Mouse (Mus musculus) left cerebral cortex, adult 8-10 months (tissue): Measurements from ENCODE around the gene Ucp3. TPM values are rescaled to one million over a fixed set of nuclear protein-coding genes. Genes with fewer than 3 reads are reported as not detected.

Source experiments
- DNase-seq, 2 experiments: peaks; one replicate each; pipeline ENCODE4 v3.0.0; 2022; ENCODE audit warnings: low spot score in 2 of 2
- total RNA-seq, 4 experiments: library from RNA; stranded (reverse); gene quantifications; 2 replicates each; pipeline ENCODE4 v1.2.4; 2022

Ucp3 gene
- total RNA-seq, 4 experiments from 2014 or later, result 2.8 to 5.7 (median 3.3) TPM

DNA sequence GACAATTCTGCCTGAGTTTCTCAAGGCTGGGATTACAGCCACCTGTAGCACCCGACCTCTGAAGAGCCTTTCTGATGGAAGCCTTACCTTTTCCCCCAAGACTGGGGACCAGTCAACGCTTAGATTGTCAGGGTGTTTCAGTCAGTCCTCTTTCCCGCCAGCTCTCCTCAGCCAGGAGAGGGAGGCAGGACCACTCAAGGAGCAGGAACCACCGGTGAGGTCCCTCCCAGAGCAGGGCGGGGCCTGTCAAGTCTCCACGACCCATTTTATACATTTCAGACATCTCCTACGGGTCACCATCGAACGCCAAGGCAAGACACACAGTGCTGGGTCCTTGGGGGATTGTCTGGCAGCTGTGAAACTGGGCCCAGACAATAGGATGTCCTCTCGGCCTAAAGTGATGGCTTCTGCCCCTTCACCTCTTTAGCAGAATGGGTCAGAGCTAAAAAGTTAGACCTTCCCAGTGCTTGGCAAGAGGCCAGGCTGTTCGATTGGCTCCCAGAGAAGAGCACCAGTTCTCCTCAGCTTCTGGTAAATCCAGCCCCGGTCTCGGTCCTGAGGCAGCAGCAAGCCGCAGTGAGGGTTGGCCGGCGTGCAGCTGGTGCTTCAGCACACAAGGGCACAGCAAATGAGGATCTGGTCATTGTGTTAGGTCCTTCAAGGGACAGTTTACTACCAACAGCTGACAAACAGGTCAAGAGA is 27.6 kb downstream of the Ucp3 start:
- DNase-seq, result no peak

DNA sequence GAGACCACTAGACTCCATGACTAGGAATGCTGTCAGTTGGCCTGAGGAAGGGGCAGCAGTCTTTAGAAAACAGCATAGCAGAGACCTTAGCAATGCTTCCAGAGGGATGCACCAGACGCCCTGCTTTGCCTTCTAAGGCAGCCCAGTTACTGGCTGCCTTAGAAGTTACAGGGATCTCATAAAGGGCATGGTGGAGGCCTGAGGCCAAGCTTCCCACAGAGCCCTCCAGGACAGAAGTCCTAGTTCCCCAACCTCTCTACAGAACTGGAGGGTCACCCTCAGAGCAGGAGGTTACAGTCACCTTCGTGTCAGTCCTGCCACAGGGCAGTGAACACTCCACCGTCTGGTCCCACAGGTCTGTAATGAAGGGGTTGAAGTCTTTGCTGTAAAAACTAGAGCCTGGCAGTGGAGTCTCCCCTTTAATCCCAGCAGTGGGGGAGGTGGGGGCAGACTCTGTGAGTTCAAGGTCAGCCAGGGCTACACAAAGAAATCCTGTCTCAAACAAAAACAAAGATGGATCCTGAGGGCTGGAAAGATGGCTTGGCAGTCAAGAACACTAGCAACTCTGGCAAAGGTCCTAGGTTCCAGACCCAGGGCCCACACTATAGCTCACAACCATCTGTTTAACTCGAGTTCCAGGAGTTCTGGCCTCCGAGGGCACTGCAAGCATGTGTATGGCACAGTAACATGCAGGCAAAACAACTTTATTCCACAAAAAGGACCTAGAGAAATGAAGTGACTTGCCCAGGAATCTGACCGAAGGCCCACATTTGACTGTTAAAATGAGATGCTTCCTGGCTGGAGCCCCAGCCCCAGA is 28.4 kb downstream of the Ucp3 start:
- no peak for DNase-seq

DNA sequence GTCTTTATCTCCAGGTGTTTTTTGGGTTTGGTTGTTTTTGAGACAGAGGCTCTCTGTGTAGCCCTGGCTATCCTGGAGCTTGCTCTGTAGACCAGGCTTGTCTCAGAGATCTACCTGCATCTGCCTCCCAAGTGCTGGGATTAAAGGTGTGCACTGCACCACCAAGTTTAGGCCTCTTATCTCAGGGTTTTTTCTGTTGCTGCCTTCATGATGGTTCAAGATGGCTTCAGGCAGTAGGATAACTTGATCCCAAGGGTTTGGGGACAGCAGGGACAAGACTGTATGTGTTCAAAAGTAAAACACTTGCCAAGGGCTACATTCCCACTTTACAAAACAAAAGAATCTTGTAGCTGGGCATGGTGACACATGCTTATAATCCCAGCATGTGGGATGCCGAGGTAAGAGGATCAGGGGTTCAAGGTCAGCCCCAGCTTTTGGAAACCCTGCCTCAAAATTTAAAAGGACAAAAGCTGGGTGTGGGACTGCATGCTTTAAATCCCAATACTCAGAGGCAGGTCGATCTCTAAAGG is 29.1 kb downstream of the Ucp3 start:
- no peak for DNase-seq

DNA sequence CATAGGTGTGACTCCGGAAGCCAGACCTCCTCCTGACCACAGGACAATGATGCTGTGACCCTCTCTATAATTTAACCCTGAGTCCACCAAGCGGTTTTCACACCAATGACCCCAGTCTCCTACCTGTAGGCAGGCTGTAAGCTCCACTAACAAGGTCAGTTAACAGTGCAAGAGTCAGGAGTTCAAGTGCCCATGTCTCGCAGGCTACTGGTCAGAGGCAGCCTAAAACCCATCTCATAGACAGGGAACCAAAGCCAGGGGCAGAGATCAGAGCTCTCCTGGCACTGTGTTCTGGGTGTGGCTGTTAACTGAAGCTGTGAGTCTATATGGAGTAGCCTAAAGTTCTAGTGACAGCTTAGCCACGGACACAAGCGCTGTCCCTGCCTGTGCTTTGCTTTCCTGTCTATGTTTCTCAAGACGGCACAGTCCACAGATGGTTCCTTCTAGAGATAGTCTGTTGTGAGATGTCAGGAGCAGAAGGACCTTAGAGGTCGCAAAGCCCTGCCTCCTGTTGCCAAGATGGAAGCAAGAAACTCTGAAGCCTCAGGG is 29.7 kb downstream of the Ucp3 start:
- DNase-seq, result no peak

DNA sequence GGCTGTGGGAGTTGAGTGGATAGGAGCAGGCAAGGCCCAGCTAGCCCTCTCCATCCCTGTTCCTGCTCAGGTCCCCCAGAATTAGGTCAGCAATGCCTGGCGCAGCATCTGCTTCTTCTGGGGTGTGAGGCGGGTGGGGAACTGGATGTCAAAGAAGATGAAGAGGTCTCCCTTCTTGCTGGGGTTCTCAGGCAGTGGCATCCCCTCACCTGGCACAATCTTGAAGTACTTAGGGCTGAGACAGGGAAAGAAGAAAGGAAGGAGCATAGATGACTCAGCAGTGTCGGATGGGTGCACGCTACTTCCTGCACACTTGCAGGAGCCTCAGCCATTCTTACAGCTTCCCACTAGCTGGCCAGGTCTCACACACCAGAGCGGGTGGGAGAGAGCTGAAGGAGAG is 30.3 kb downstream of the Ucp3 start:
- DNase-seq, result no peak

DNA sequence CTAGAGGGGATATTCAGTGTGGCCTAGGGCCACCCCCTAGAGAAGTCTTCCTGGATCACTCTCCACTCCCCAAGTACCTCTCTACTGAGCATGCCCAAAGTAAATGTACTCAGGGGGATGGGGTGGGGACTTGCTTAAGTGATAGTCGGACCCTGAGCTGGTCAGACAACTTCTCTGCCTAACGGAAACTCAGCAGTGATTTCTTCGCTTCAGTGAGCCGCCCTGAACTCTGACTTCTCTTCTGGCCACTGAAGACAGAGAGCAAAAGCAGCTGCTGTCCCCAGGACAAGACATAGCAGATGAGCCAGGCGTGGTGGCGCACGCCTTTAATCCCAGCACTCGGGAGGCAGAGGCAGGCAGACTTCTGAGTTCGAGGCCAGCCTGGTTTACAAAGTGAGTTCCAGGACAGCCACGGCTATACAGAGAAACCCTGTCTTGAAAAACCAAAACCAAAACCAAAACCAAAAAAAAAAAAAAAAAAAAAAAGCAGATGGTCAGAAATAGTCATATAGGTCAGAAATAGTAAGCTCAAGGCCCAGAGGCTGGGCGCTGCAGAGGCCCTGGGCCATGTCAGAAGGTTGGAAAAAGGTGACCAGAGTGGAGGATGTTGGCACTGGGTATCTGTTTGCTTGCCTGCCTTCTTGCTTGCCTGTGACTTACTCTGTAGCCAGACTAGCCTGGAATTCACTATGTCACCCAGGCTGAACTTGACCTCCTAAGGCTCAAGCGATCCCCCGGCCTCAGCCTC is 32.1 kb downstream of the Ucp3 start:
- no peak for DNase-seq

DNA sequence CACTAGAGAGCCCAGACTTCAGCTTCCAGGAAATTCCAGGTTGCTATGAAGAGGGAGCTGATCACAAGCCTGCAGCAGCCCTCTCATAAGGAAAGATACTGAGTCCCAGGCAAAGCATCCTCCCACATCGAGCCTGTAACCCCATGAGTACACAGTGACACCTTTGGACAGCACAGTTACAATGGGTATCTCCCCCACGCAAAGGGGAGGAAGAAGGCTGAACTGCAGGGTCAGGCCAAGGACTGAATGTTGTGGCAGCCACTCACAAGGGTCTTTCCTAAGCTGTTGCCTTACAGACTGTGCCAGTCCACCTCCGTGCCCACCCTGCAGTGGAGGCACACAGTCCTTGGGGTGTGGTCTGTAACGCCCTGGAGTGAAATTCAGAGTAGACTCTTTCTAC is 33.7 kb downstream of the Ucp3 start:
- no peak for DNase-seq

DNA sequence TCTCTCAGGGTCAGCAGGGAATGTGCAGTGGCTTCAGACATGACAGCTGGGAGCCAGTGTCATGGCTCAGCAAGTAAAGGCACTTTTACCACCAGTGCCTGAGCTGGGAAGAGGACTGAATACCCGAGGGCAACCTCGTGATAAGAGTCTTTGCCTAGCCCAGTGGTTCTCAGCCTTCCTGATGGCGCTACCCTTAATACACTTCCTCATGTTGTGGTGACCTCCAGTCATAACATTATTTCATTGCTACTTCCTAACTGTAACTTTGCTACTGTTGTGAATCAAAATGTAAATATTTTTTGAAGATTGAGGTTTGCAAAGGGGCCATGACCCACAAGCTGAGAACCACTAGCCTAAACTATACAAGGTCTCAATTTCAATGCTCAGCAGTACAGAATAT is 35.9 kb downstream of the Ucp3 start:
- no peak for DNase-seq

DNA sequence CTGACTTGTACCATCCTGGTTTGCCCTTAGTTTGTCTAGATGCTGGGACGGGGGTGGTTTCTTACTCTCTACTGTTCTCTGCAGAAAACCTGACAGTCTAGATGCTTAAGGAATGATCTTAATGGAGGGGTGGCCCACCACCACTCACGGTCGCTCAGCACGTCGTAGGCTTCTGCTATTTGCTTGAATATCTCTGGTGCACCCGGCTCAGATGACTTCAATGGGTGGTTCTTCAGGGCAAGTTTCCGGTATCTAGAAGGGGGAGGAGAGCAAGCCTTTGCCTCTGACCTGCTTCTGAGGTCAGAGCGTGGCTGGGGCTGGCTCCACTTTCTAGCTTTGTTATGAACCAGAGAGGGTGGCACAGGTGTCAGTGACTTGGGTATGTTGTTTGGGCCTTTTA is 38.8 kb downstream of the Ucp3 start:
- DNase-seq, result no peak

DNA sequence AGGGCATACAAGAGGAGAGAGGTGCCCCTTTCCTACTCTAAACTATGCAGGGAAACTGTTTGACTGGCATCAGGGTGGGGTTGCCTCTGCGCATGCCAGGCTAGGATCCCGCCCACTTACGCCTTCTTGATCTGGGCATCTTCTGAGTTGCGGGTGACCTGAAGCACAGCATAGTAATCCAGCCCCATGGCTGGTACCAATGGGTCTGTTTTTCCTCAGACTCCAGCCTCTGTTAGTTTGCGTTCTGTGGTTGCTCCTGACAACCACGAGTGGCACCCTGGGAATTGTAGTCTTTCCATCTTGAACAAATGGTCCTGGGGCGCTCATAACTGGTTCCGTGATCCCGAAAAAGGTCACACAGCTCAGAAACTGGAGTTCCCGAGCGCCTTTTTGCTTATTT is 41.8 kb downstream of the Ucp3 start, which contains the start of gene Dnajb13:
Dnajb13 (minus strand) TSS at position 388 of the 400 bp plus-strand sequence.
- no peak for DNase-seq

DNA sequence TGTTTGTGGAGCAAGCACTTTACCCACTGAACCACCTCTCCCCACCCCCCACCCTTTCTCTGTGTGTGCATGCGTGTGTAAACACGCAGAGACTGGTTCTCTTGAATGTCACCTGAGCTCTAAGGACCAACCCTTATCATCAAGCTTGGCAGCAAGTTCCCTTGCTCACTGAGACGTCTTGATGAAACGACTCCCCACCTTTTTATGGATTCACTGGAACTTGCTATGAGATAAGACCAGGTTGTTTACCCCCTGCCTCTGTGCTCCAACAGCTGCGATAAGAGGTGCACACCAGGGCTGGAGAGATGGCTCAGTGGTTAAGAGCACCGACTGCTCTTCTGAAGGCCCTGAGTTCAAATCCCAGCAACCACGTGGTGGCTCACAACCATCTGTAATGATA is 47.4 kb downstream of the Ucp3 start:
- no peak for DNase-seq

DNA sequence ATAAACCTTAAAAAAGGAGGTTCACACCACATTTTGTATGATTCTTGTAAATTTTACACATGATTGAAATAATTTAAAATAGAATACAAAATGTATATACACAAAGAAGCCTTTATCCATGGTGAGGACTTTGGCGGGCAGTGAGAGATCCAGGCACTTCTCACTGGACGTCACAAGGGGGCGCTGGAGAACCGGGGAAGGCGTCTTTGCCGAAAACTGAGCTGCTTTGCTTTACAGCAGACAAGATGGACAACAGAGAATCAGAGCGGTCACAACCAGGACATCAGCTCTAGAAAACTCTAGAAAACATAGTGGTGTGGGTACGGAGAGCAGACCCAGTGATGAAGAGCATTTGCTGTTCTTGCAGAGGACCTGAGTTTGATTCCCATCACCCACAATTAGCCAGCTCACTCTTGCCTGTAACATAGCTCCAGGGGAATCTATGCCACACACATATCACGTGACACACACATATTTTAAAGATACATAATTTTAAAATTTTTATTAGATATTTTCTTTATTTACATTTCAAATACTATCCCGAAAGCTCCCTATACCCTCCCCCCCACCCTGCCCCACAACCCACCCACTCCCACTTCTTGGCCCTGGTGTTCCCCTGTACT is 48.0 kb downstream of the Ucp3 start:
- DNase-seq, result peak in 1 of 2 experiments; percentile 61

DNA sequence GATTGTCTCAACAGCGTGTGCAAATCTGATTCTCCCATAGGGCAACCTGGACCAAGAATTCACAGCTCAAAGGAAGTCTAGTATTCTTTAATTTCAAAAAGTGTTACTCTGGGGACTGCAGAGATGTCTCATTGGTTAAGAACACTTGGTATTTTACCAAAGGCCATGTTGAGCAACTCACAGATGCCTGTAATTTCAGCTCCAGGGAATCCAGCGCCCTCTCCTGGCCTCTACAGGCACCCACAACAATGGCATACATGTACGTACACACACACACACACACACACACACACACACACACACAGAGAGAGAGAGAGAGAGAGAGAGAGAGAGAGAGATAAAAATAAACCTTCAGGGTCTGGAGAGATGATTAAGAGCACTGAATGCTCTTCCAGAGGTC is 49.4 kb downstream of the Ucp3 start:
- DNase-seq, result no peak

DNA sequence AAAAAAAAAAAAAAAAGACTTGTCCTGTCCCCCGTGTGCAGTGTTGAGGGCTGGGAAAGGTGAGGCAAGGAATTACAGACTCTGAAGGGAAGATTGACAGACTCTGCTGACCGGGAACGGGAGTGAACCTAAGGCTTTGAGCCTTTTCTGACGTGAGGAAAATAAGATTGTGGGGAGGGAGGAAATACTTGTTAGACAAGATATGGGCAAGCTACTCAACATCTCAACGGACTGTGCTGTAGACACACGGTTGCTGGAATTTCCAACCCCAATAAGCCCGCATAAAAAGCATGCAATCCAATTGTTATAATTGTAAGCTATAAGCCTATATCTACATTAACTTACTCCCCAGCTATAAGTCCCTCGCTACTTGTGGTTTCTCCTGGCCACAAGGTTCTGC is 51.9 kb downstream of the Ucp3 start:
- DNase-seq, result no peak

DNA sequence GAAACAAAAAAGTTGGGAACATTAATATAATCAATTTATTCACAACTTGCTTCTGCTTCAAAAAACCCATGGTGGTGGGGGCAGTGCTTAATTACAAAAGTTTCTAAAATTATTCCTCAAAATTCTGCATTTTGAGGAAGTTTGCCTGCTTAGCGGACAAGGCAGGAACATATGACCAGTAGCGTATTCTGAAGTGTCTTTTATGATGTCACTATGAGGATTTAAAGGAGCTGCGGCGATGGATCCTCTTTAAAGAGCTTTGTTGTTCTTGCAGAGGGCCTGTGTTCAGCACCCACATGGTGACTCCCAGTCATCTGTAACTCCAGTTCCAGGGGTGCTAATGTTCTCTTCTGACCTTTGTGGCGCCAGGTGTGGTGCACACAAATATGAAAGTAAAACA is 58.0 kb downstream of the Ucp3 start:
- DNase-seq, result no peak

DNA sequence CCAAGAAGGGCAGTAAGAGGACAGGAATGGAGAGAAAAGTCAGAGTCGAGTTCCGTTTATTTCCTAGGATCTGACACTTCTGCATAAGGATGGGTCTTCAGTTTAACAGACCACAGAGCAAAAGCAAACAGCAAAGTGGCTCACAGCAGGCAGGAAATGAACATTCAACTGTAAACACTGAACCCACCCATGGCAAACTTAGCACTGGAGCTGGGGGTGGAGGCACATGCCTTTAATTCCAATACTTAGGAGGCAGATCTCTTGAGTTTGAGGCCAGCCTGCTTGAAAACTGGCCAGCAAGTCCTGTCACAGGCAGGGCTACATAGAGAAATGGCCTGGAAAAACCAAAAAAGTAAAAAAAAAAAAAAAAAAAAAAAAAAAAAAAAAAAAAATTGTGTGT is 60.7 kb downstream of the Ucp3 start:
- no peak for DNase-seq

DNA sequence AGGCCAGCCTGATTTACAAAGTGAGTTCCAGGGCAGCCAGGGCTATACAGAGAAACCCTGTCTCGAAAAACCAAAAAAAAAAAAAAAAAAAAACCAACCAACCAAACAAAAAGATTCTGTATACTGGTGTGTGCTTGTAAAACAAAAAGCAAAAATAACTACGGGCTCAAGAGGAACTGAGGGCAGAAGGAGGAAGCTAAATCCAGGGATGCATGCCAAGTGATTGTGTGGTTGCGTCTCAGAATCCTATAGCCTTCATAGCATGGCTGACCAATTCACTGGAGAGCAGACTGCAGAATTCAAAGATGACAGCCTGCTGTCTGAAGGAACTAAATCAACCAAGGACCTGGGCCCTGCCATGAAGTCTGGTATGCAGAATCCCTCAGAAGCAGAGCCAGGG is 61.4 kb downstream of the Ucp3 start:
- no peak for DNase-seq

DNA sequence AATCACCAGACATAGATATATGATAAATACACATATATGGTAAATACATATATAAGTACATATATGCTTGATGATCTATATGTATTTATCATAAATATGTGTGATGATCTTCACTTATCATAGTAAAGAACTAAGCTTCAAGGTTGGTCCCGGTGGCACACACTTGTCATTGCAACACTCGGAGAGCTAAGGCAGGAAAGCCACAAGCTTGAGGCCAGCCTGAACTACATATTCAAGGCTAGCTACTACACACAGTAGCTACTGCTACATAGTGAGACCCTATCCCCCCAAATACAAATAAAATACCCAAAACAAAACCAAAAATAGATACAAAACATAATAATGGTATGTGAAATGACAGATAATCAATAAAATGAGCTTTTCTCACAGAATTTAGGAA is 63.0 kb downstream of the Ucp3 start:
- DNase-seq, result no peak
